Mouse (Mus musculus) brain, adult 2 months (tissue): ENCODE measurements around the gene Mrps2.
A peak's percentile ranks its signal among the peaks of the same experiment; 100 is the strongest.

Source experiments
- DNase-seq: peaks from one replicate; pipeline ENCODE4 v3.0.0; 2011; ENCODE audit warnings: low read depth, low spot score

Mrps2 gene

DNA sequence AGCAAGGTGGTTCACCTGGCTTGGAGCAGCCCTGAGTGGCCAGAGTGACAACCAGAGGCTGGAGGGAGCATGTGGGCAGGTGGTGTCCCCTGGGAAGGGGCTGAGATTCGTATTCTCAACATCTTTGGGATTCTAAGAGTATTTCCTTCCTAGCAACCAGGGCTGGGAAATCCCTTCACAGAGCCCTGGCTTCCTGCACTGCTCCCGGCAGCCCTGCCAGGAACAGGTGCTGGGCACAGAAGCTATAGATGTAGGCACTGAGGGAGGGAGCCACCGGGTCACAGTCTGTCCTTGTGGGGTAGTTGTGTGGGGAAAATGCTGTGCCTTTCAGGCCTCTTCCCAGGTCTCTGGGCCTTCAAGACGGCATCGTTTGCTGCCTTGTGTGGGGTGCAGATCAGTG, 52.7 kb downstream of the Mrps2 start:
- peak; percentile 80 for DNase-seq
